Mouse (Mus musculus) heart, postnatal 4 days (tissue): ENCODE measurements around the gene Evc. TPM values are rescaled to one million over a fixed set of nuclear protein-coding genes. Genes with fewer than 3 reads are reported as not detected.

Source experiments
- DNase-seq: peaks from one replicate; pipeline ENCODE4 v3.0.0; 2021
- total RNA-seq, 2 experiments: library from RNA; stranded (reverse); gene quantifications; 2 replicates each; pipeline ENCODE4 v1.2.3; 2021

The Evc gene
- total RNA-seq, 2 experiments from 2014 or later, result 7.0 to 7.4 TPM

GRCm38 (mm10) chr5:37298370-37298769, 38.3 kb downstream of the Evc start:
- DNase-seq, result peak; percentile 51

GRCm38 (mm10) chr5:37296717-37297116, 40.0 kb downstream of the Evc start:
- DNase-seq, result no peak

GRCm38 (mm10) chr5:37290983-37291382, 45.7 kb downstream of the Evc start:
- DNase-seq, result no peak

- peak; percentile 32 for DNase-seq
Observed at GRCm38 (mm10) chr5:37289236-37289635, 47.5 kb downstream of the Evc start.

- DNase-seq, result peak; percentile 68
Observed at GRCm38 (mm10) chr5:37288374-37288773, 48.3 kb downstream of the Evc start.

- DNase-seq, result no peak
Observed at GRCm38 (mm10) chr5:37281021-37281420, 55.7 kb downstream of the Evc start.

- no peak for DNase-seq
Observed at GRCm38 (mm10) chr5:37263816-37264215, 72.9 kb downstream of the Evc start.

GRCm38 (mm10) chr5:37261734-37262133, 75.0 kb downstream of the Evc start:
- no peak for DNase-seq

GRCm38 (mm10) chr5:37257243-37257642, 79.5 kb downstream of the Evc start:
- peak; percentile 75 for DNase-seq

- peak; percentile 17 for DNase-seq
Observed at GRCm38 (mm10) chr5:37256823-37257222, 79.9 kb downstream of the Evc start.

GRCm38 (mm10) chr5:37254523-37254922, 82.2 kb downstream of the Evc start:
- no peak for DNase-seq

GRCm38 (mm10) chr5:37252101-37252804, 84.4 kb downstream of the Evc start:
- no peak for DNase-seq

GRCm38 (mm10) chr5:37251596-37251995, 85.1 kb downstream of the Evc start:
- no peak for DNase-seq

- DNase-seq, result no peak
Observed at GRCm38 (mm10) chr5:37248870-37249269, 87.8 kb downstream of the Evc start.

GRCm38 (mm10) chr5:37247456-37247855, 89.2 kb downstream of the Evc start:
- no peak for DNase-seq

GRCm38 (mm10) chr5:37246138-37246910, 90.4 kb downstream of the Evc start:
- peak; percentile 21 for DNase-seq

GRCm38 (mm10) chr5:37245651-37246050, 91.0 kb downstream of the Evc start:
- DNase-seq, result peak; percentile 53

GRCm38 (mm10) chr5:37244666-37245242, 91.9 kb downstream of the Evc start:
- no peak for DNase-seq

GRCm38 (mm10) chr5:37244161-37244560, 92.5 kb downstream of the Evc start:
- DNase-seq, result no peak

GRCm38 (mm10) chr5:37243169-37243886, 93.4 kb downstream of the Evc start:
- peak; percentile 90 for DNase-seq

GRCm38 (mm10) chr5:37242360-37243168, 94.1 kb downstream of the Evc start:
- no peak for DNase-seq

GRCm38 (mm10) chr5:37241651-37242151, 95.0 kb downstream of the Evc start, which contains the start of gene Crmp1:
Gene Crmp1, plus strand, starts transcription at chr5:37241940.
- DNase-seq, result peak; percentile 35
